Mouse (Mus musculus): ENCODE results near the gene Prkcq.

Prkcq gene

GRCm38 (mm10) chr2:11264836-11265235 lies 92.9 kb downstream of the Prkcq start:
- Histone ChIP-seq H3K36me3 (ENCODE audit: insufficient read depth, low read length) (no peaks in the 10 kb centered on the region), H3K27me3 (ENCODE audit: insufficient read depth, low read length) (no peaks in the 10 kb centered on the region), H3K4me3 (replicated peaks; ENCODE audit: low read length) (no peak overlapping the region), H3K9me3 (ENCODE audit: low read length) (no peaks in the 10 kb centered on the region), H3K4me1 (replicated peaks; ENCODE audit: low read depth, low read length) (no peaks in the 10 kb centered on the region)
- TF ChIP-seq NANOG (IDR thresholded peaks at IDR 0.05; ENCODE audit: borderline replicate concordance, low read length), result no peak
- TF ChIP-seq POU5F1 (IDR thresholded peaks at IDR 0.05; ENCODE audit: borderline replicate concordance, low read length), result no peak
- TF ChIP-seq CTCF (conservative IDR thresholded peaks at IDR 0.05; ENCODE audit: low read length), result no peak

- Histone ChIP-seq H3K4me3 (replicated peaks; ENCODE audit: low read length) (no peak overlapping the region), H3K36me3 (ENCODE audit: insufficient read depth, low read length) (no peaks in the 10 kb centered on the region), H3K27me3 (ENCODE audit: insufficient read depth, low read length) (no peaks in the 10 kb centered on the region), H3K9me3 (ENCODE audit: low read length) (no peaks in the 10 kb centered on the region), H3K4me1 (replicated peaks; ENCODE audit: low read depth, low read length) (no peaks in the 10 kb centered on the region)
- TF ChIP-seq CTCF (conservative IDR thresholded peaks at IDR 0.05; ENCODE audit: low read length) (no peak), NANOG (IDR thresholded peaks at IDR 0.05; ENCODE audit: borderline replicate concordance, low read length) (no peak), POU5F1 (IDR thresholded peaks at IDR 0.05; ENCODE audit: borderline replicate concordance, low read length) (no peak)
Observed at GRCm38 (mm10) chr2:11265455-11265854, 93.5 kb downstream of the Prkcq start.

GRCm38 (mm10) chr2:11266294-11266693 lies 94.4 kb downstream of the Prkcq start:
- TF ChIP-seq CTCF (conservative IDR thresholded peaks at IDR 0.05; ENCODE audit: low read length), result peak; percentile 98
- TF ChIP-seq NANOG (IDR thresholded peaks at IDR 0.05; ENCODE audit: borderline replicate concordance, low read length), result no peak
- no peaks in the 10 kb centered on the region for H3K27me3 ChIP-seq (ENCODE audit: insufficient read depth, low read length)
- H3K9me3 ChIP-seq (ENCODE audit: low read length), result no peaks in the 10 kb centered on the region
- H3K4me3 ChIP-seq (replicated peaks; ENCODE audit: low read length), result no peak overlapping the region
- no peaks in the 10 kb centered on the region for H3K4me1 ChIP-seq (replicated peaks; ENCODE audit: low read depth, low read length)
- H3K36me3 ChIP-seq (ENCODE audit: insufficient read depth, low read length), result no peaks in the 10 kb centered on the region

DNA sequence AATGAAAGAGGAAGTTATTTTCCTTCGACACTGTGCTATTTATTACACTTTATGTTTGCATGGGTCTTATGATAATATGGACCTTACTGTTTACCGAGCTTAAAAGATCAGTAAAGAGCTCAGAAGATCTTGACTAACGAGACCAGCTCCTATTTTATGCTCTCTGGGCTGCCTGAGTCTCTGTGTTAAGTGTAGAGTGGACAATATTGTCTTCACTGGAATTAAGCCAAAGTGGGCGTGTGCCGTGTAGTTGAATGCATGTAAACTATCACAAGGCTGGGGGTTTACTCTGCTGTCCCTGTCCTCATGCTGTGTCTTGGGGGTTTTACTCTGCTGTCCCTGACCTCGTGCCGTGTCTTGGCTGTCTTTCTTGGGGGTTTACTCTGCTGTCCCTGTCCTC lies 107.1 kb downstream of the Prkcq start:
- H3K4me1 ChIP-seq (replicated peaks; ENCODE audit: low read depth, low read length), result no peaks in the 10 kb centered on the region
- H3K36me3 ChIP-seq (ENCODE audit: insufficient read depth, low read length), result no peaks in the 10 kb centered on the region
- TF ChIP-seq POU5F1 (IDR thresholded peaks at IDR 0.05; ENCODE audit: borderline replicate concordance, low read length), result no peak
- no peak for TF ChIP-seq NANOG (IDR thresholded peaks at IDR 0.05; ENCODE audit: borderline replicate concordance, low read length)
- no peak for TF ChIP-seq CTCF (conservative IDR thresholded peaks at IDR 0.05; ENCODE audit: low read length)
- H3K9me3 ChIP-seq (ENCODE audit: low read length), result no peaks in the 10 kb centered on the region
- no peaks in the 10 kb centered on the region for H3K27me3 ChIP-seq (ENCODE audit: insufficient read depth, low read length)
- H3K4me3 ChIP-seq (replicated peaks; ENCODE audit: low read length), result no peak overlapping the region

DNA sequence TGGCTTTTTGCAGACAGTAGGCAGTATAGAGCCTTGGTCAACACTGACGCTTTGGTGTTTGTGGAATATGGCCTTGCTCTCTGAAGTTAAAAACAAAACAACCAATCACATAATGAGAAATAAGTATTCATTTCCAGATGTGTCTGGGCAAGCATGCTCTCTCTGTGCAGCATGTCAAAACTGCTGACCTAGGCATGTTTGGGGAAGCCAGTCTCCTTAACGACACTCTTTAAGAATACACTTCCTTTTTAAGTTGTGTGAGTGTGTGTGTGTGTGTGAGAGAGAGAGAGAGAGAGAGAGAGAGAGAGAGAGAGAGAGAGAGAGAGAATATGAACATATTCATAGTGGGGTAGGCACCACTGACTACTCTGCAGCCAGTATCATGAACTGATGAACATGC lies 108.3 kb downstream of the Prkcq start:
- Histone ChIP-seq H3K4me1 (replicated peaks; ENCODE audit: low read depth, low read length) (no peaks in the 10 kb centered on the region), H3K27me3 (ENCODE audit: insufficient read depth, low read length) (no peaks in the 10 kb centered on the region; the same call in 1 of the 2 replicates), H3K4me3 (replicated peaks; ENCODE audit: low read length) (no peak overlapping the region), H3K36me3 (ENCODE audit: insufficient read depth, low read length) (no peaks in the 10 kb centered on the region), H3K9me3 (ENCODE audit: low read length) (no peaks in the 10 kb centered on the region)
- no peak for TF ChIP-seq NANOG (IDR thresholded peaks at IDR 0.05; ENCODE audit: borderline replicate concordance, low read length)
- no peak for TF ChIP-seq CTCF (conservative IDR thresholded peaks at IDR 0.05; ENCODE audit: low read length)
- no peak for TF ChIP-seq POU5F1 (IDR thresholded peaks at IDR 0.05; ENCODE audit: borderline replicate concordance, low read length)

DNA sequence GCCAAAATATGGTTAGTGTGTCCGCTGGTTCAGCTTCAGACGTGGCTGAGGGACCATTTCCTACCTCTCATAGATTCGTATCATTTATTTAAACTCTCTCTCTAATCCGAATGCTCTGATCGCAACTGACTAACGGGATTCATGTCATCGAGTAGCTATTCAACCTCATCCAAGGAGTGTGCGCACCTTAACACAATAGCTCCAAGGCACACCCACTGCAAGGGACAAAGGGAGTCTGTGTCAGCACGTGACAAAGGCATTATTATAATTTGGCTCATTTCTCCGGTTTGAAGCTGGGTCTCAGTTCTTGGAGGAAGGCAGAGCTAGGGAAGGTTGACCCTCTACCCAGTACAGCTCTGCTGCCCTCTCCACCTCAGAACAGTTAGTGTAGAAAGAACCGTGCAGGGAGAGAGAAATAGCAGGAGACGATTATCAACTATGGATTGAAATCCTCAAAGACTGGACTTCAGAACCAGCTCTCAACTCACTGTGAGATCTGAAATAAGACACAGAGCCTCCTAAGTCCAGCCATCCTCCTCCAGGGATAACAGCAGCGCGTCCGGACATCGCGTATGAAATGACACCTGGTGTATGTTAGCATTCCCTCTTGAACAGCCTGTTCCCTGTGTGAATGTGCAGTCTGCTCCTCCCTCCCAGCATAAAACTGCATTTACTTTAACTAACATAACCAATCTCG lies 116.1 kb downstream of the Prkcq start:
- TF ChIP-seq CTCF (conservative IDR thresholded peaks at IDR 0.05; ENCODE audit: low read length), result no peak
- Histone ChIP-seq H3K9me3 (ENCODE audit: low read length) (no peaks in the 10 kb centered on the region), H3K27me3 (ENCODE audit: insufficient read depth, low read length) (no peaks in the 10 kb centered on the region; the same call in 1 of the 2 replicates), H3K4me1 (replicated peaks; ENCODE audit: low read depth, low read length) (0 out of 2 replicates have a peak, but pooled peaks cover 6% of the 10 kb centered on the region), H3K4me3 (replicated peaks; ENCODE audit: low read length) (no peak overlapping the region), H3K36me3 (ENCODE audit: insufficient read depth, low read length) (no peaks in the 10 kb centered on the region)

DNA sequence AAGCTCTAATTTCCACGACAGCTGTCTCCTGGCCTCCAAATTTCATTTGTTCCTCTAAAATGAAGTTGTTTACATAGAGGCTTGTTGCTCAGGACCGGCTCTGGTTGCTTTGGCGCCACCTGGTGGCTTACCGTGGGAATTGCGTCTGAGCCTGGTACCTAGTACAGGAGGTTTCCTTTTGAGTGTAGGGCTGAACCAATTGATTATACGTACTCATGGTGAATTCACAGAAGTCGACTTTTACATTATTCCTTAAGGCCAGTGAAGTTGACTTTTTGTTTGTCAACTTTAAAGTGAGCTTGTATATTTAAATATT lies 116.6 kb downstream of the Prkcq start:
- Histone ChIP-seq H3K9me3 (ENCODE audit: low read length) (no peaks in the 10 kb centered on the region), H3K27me3 (ENCODE audit: insufficient read depth, low read length) (no peaks in the 10 kb centered on the region; the same call in 1 of the 2 replicates), H3K36me3 (ENCODE audit: insufficient read depth, low read length) (no peaks in the 10 kb centered on the region), H3K4me3 (replicated peaks; ENCODE audit: low read length) (no peak overlapping the region), H3K4me1 (replicated peaks; ENCODE audit: low read depth, low read length) (0 out of 2 replicates have a peak, but pooled peaks cover 6% of the 10 kb centered on the region)
- no peak for TF ChIP-seq NANOG (IDR thresholded peaks at IDR 0.05; ENCODE audit: borderline replicate concordance, low read length)
- peak; percentile 97 for TF ChIP-seq CTCF (conservative IDR thresholded peaks at IDR 0.05; ENCODE audit: low read length)

DNA sequence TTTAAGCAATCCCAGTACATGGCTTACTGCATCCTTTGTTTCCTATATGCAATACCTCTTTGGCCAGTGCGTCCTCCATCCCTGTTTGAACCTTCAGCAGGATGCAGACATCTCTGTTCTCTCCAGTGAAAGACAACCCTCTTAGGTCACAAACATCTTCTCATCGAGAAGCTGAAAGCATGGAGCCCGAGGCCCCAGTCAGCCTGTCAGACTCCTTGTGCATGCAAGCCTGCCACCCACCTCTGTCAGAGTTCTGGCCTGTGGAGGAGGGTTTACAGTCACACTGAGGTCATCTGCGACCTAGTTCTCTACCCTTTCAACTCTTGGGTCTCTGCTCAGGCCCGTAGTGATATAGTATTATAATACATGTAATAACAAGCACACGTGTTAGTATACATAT lies 119.0 kb downstream of the Prkcq start:
- Histone ChIP-seq H3K27me3 (ENCODE audit: insufficient read depth, low read length) (no peaks in the 10 kb centered on the region), H3K4me3 (replicated peaks; ENCODE audit: low read length) (no peak overlapping the region), H3K9me3 (ENCODE audit: low read length) (no peaks in the 10 kb centered on the region), H3K4me1 (replicated peaks; ENCODE audit: low read depth, low read length) (0 out of 2 replicates have a peak, but pooled peaks cover 6% of the 10 kb centered on the region), H3K36me3 (ENCODE audit: insufficient read depth, low read length) (no peaks in the 10 kb centered on the region)
- no peak for TF ChIP-seq CTCF (conservative IDR thresholded peaks at IDR 0.05; ENCODE audit: low read length)

GRCm38 (mm10) chr2:11291570-11292405 lies 119.9 kb downstream of the Prkcq start:
- Histone ChIP-seq H3K4me1 (replicated peaks; ENCODE audit: low read depth, low read length) (0 out of 2 replicates have a peak, but pooled peaks cover 6% of the 10 kb centered on the region), H3K27me3 (ENCODE audit: insufficient read depth, low read length) (no peaks in the 10 kb centered on the region), H3K4me3 (replicated peaks; ENCODE audit: low read length) (no peak overlapping the region), H3K36me3 (ENCODE audit: insufficient read depth, low read length) (no peaks in the 10 kb centered on the region), H3K9me3 (ENCODE audit: low read length) (no peaks in the 10 kb centered on the region)
- TF ChIP-seq NANOG (IDR thresholded peaks at IDR 0.05; ENCODE audit: borderline replicate concordance, low read length), result no peak
- no peak for TF ChIP-seq POU5F1 (IDR thresholded peaks at IDR 0.05; ENCODE audit: borderline replicate concordance, low read length)
- no peak for TF ChIP-seq CTCF (conservative IDR thresholded peaks at IDR 0.05; ENCODE audit: low read length)
